Mouse (Mus musculus) E14TG2a.4 (cell line): ENCODE data around the gene Pinlyp.

Source experiments
- CTCF ChIP-seq: conservative IDR thresholded peaks from 2 replicates; pipeline ENCODE4 v1.5.1; 2014; ENCODE audit warnings: low read length
- NANOG ChIP-seq: IDR thresholded peaks from 2 replicates; pipeline ENCODE4 v1.6.1; 2014; ENCODE audit warnings: borderline replicate concordance, low read length, mixed read lengths
- POU5F1 ChIP-seq: IDR thresholded peaks from 2 replicates; pipeline ENCODE4 v1.6.1; 2014; ENCODE audit warnings: low read length, borderline replicate concordance

GRCm38 (mm10) chr7:24538701-24539100, 7.2 kb downstream of the Pinlyp start:
- TF ChIP-seq CTCF: no peak
- no peak for TF ChIP-seq POU5F1
- no peak for TF ChIP-seq NANOG
